Mouse (Mus musculus): ENCODE measurements at regions not wholly inside any gene's neighbourhood (a gene's known extent, or its start where the extent isn't known, plus 50 kb on each side); places are given as distances from the start of the nearest gene placed in this dataset.

- TF ChIP-seq CTCF (IDR thresholded peaks at IDR 0.05; ENCODE audit: low read depth) = no peak
- no peak for TF ChIP-seq EP300 (IDR thresholded peaks at IDR 0.05; ENCODE audit: low read depth)
Observed at GRCm38 (mm10) chr16:21004871-21005270, 148.9 kb downstream of the Teddm3 start.

Data from liver, embryonic 14.5 days (tissue).